Mouse (Mus musculus): ENCODE results near the gene Slc26a11. TPM values are rescaled to one million over a fixed set of nuclear protein-coding genes. Genes with fewer than 3 reads are reported as not detected.
A peak's percentile ranks its signal among the peaks of the same experiment; 100 is the strongest.

The Slc26a11 gene
- polyA plus RNA-seq, 1 experiment from 2014 or later: 5.0 TPM

GRCm38 (mm10) chr11:119402501-119403160 lies 47.3 kb downstream of the Slc26a11 start:
- DNase-seq (no peak), ATAC-seq (ENCODE audit: low FRiP score, low TSS enrichment) (no peak)
- H3K27ac ChIP-seq (replicated peaks; ENCODE audit: low read depth, low read length): no peak overlapping the region
- H3K4me1 ChIP-seq (ENCODE audit: control insufficient read depth, insufficient read depth, low read length): no peaks in the 10 kb centered on the region
- 52% methylated on average over 11 of the region's 11 CpGs for WGBS
- no peaks in the 10 kb centered on the region for H3K27me3 ChIP-seq (ENCODE audit: control insufficient read depth, insufficient read depth, low read length)
- H3K9ac ChIP-seq (replicated peaks; ENCODE audit: low read length): no peak overlapping the region
- no peaks in the 10 kb centered on the region for H3K36me3 ChIP-seq (ENCODE audit: control insufficient read depth, insufficient read depth, low read length)
- H3K4me2 ChIP-seq (ENCODE audit: low read length): no peak overlapping the region
- H3K9me3 ChIP-seq (ENCODE audit: control insufficient read depth, low read length): no peaks in the 10 kb centered on the region
- H3K4me3 ChIP-seq (replicated peaks; ENCODE audit: low read depth, low read length): no peak overlapping the region

DNA sequence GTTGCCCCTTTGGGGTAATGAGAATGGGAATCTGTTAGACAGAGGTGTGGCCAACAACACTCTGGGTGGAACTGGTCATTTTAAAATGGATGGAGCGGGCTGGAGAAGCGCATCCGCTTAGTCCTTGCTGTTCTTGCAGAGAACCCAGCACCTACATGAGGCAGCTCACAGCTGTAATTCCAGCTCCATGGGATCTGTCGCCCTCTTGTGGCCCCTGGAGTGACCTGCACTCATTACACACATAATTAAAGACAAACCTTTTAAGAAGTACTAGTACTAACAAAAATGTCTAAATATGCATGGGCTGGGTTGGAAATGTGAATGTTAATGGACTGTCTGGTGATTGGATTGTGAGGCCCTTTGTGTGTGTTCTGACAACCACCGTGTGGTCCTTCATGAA lies 49.3 kb downstream of the Slc26a11 start:
- no peaks in the 10 kb centered on the region for H3K27me3 ChIP-seq (ENCODE audit: control insufficient read depth, insufficient read depth, low read length)
- H3K9me3 ChIP-seq (ENCODE audit: control insufficient read depth, low read length): no peaks in the 10 kb centered on the region
- H3K4me2 ChIP-seq (ENCODE audit: low read length): no peak overlapping the region
- 58% methylated on average over 5 of the region's 5 CpGs for WGBS
- no peaks in the 10 kb centered on the region for H3K4me1 ChIP-seq (ENCODE audit: control insufficient read depth, insufficient read depth, low read length)
- H3K9ac ChIP-seq (replicated peaks; ENCODE audit: low read length): no peak overlapping the region
- no peak overlapping the region for H3K4me3 ChIP-seq (replicated peaks; ENCODE audit: low read depth, low read length)
- DNase-seq: peak; percentile 33
- H3K36me3 ChIP-seq (ENCODE audit: control insufficient read depth, insufficient read depth, low read length): no peaks in the 10 kb centered on the region
- ATAC-seq (ENCODE audit: low FRiP score, low TSS enrichment): no peak
- H3K27ac ChIP-seq (replicated peaks; ENCODE audit: low read depth, low read length): no peak overlapping the region

- WGBS: 92% methylated on average over 6 of the region's 6 CpGs
- no peak for ATAC-seq (ENCODE audit: low FRiP score, low TSS enrichment)
- no peak overlapping the region for H3K4me3 ChIP-seq (replicated peaks; ENCODE audit: low read depth, low read length)
- no peak overlapping the region for H3K9ac ChIP-seq (replicated peaks; ENCODE audit: low read length)
- DNase-seq: no peak
- no peaks in the 10 kb centered on the region for H3K27me3 ChIP-seq (ENCODE audit: control insufficient read depth, insufficient read depth, low read length)
- no peak overlapping the region for H3K4me2 ChIP-seq (ENCODE audit: low read length)
- no peak overlapping the region for H3K27ac ChIP-seq (replicated peaks; ENCODE audit: low read depth, low read length)
- no peaks in the 10 kb centered on the region for H3K9me3 ChIP-seq (ENCODE audit: control insufficient read depth, low read length)
- H3K36me3 ChIP-seq (ENCODE audit: control insufficient read depth, insufficient read depth, low read length): no peaks in the 10 kb centered on the region
- no peaks in the 10 kb centered on the region for H3K4me1 ChIP-seq (ENCODE audit: control insufficient read depth, insufficient read depth, low read length)
Measured at GRCm38 (mm10) chr11:119407381-119407780, 52.0 kb downstream of the Slc26a11 start.

- Histone ChIP-seq H3K9me3 (ENCODE audit: control insufficient read depth, low read length) (no peaks in the 10 kb centered on the region), H3K27me3 (ENCODE audit: control insufficient read depth, insufficient read depth, low read length) (no peaks in the 10 kb centered on the region), H3K36me3 (ENCODE audit: control insufficient read depth, insufficient read depth, low read length) (no peaks in the 10 kb centered on the region), H3K27ac (replicated peaks; ENCODE audit: low read depth, low read length) (no peak overlapping the region), H3K9ac (replicated peaks; ENCODE audit: low read length) (no peak overlapping the region), H3K4me2 (ENCODE audit: low read length) (no peak overlapping the region), H3K4me1 (ENCODE audit: control insufficient read depth, insufficient read depth, low read length) (no peaks in the 10 kb centered on the region), H3K4me3 (replicated peaks; ENCODE audit: low read depth, low read length) (no peak overlapping the region)
- DNase-seq (no peak), ATAC-seq (ENCODE audit: low FRiP score, low TSS enrichment) (no peak)
- 57% methylated on average over 5 of the region's 5 CpGs for WGBS
Measured at GRCm38 (mm10) chr11:119407977-119408376, 52.6 kb downstream of the Slc26a11 start.

- Histone ChIP-seq H3K4me1 (ENCODE audit: control insufficient read depth, insufficient read depth, low read length) (no peaks in the 10 kb centered on the region), H3K36me3 (ENCODE audit: control insufficient read depth, insufficient read depth, low read length) (no peaks in the 10 kb centered on the region), H3K9ac (replicated peaks; ENCODE audit: low read length) (no peak overlapping the region), H3K9me3 (ENCODE audit: control insufficient read depth, low read length) (no peaks in the 10 kb centered on the region), H3K4me3 (replicated peaks; ENCODE audit: low read depth, low read length) (no peak overlapping the region), H3K4me2 (ENCODE audit: low read length) (no peak overlapping the region), H3K27me3 (ENCODE audit: control insufficient read depth, insufficient read depth, low read length) (no peaks in the 10 kb centered on the region), H3K27ac (replicated peaks; ENCODE audit: low read depth, low read length) (no peak overlapping the region)
- DNase-seq: no peak
- ATAC-seq (ENCODE audit: low FRiP score, low TSS enrichment): no peak
- 71% methylated on average over 16 of the region's 16 CpGs for WGBS
Measured at GRCm38 (mm10) chr11:119419327-119420118, 64.2 kb downstream of the Slc26a11 start.

GRCm38 (mm10) chr11:119420426-119420825 lies 65.1 kb downstream of the Slc26a11 start:
- no peak overlapping the region for H3K4me2 ChIP-seq (ENCODE audit: low read length)
- no peaks in the 10 kb centered on the region for H3K9me3 ChIP-seq (ENCODE audit: control insufficient read depth, low read length)
- no peaks in the 10 kb centered on the region for H3K27me3 ChIP-seq (ENCODE audit: control insufficient read depth, insufficient read depth, low read length)
- H3K4me3 ChIP-seq (replicated peaks; ENCODE audit: low read depth, low read length): no peak overlapping the region
- no peak overlapping the region for H3K9ac ChIP-seq (replicated peaks; ENCODE audit: low read length)
- H3K27ac ChIP-seq (replicated peaks; ENCODE audit: low read depth, low read length): no peak overlapping the region
- H3K36me3 ChIP-seq (ENCODE audit: control insufficient read depth, insufficient read depth, low read length): no peaks in the 10 kb centered on the region
- 84% methylated on average over 5 of the region's 5 CpGs for WGBS
- H3K4me1 ChIP-seq (ENCODE audit: control insufficient read depth, insufficient read depth, low read length): no peaks in the 10 kb centered on the region
- no peak for DNase-seq
- no peak for ATAC-seq (ENCODE audit: low FRiP score, low TSS enrichment)

GRCm38 (mm10) chr11:119427431-119427830 lies 72.1 kb downstream of the Slc26a11 start:
- no peak for DNase-seq
- no peak for ATAC-seq (ENCODE audit: low FRiP score, low TSS enrichment)

GRCm38 (mm10) chr11:119427986-119428385 lies 72.6 kb downstream of the Slc26a11 start:
- Histone ChIP-seq H3K4me3 (replicated peaks; ENCODE audit: low read depth, low read length) (no peak overlapping the region), H3K9me3 (ENCODE audit: control insufficient read depth, low read length) (no peaks in the 10 kb centered on the region), H3K9ac (replicated peaks; ENCODE audit: low read length) (0 out of 2 replicates have a peak overlapping the region, but pooled peaks have one; percentile 21), H3K27me3 (ENCODE audit: control insufficient read depth, insufficient read depth, low read length) (no peaks in the 10 kb centered on the region), H3K4me2 (ENCODE audit: low read length) (peak overlapping the region; percentile 56), H3K36me3 (ENCODE audit: control insufficient read depth, insufficient read depth, low read length) (no peaks in the 10 kb centered on the region), H3K27ac (replicated peaks; ENCODE audit: low read depth, low read length) (no peak overlapping the region), H3K4me1 (ENCODE audit: control insufficient read depth, insufficient read depth, low read length) (peaks cover 8% of the 10 kb centered on the region)
- WGBS: 88% methylated on average over 5 of the region's 5 CpGs
- ATAC-seq (ENCODE audit: low FRiP score, low TSS enrichment) (no peak), DNase-seq (no peak)

More at GRCm38 (mm10) chr11:119427431-119427830, 72.1 kb downstream of the Slc26a11 start:
- 89% methylated on average over 6 of the region's 6 CpGs for WGBS
- H3K4me2 ChIP-seq (ENCODE audit: low read length): no peak overlapping the region
- H3K9ac ChIP-seq (replicated peaks; ENCODE audit: low read length): no peak overlapping the region
- no peaks in the 10 kb centered on the region for H3K9me3 ChIP-seq (ENCODE audit: control insufficient read depth, low read length)
- peaks cover 8% of the 10 kb centered on the region for H3K4me1 ChIP-seq (ENCODE audit: control insufficient read depth, insufficient read depth, low read length)
- no peak overlapping the region for H3K4me3 ChIP-seq (replicated peaks; ENCODE audit: low read depth, low read length)
- H3K27me3 ChIP-seq (ENCODE audit: control insufficient read depth, insufficient read depth, low read length): no peaks in the 10 kb centered on the region
- no peaks in the 10 kb centered on the region for H3K36me3 ChIP-seq (ENCODE audit: control insufficient read depth, insufficient read depth, low read length)
- H3K27ac ChIP-seq (replicated peaks; ENCODE audit: low read depth, low read length): no peak overlapping the region
